8 mouse cellular contexts compared by ENCODE assay signal in genomic region chr8:84559121-84559604, GRCm38 (mm10).
A peak's percentile ranks its signal among the peaks of the same experiment; 100 is the strongest.
DNase-seq lines count a peak whose midpoint lies in the region; ATAC-seq lines count a peak whose summit lies in the region.

No protein-coding gene starts in this region.

- peak overlapping the region; percentile 14; the same call in 1 of the 2 replicates for H3K9ac ChIP-seq in heart, embryonic 15.5 days

- no peak for ATAC-seq in heart, embryonic 15.5 days (replicated peaks; ENCODE audit: insufficient number of reproducible peaks, insufficient read depth, low FRiP score, low read depth)

- no peak overlapping the region for H3K27ac ChIP-seq in heart, embryonic 15.5 days
- peak overlapping the region; percentile 11; the same call in 1 of the 2 replicates for H3K27ac ChIP-seq in forebrain, embryonic 10.5 days
- peak overlapping the region; percentile 33 for H3K27ac ChIP-seq in limb, embryonic 10.5 days

- 1% methylated on average over 84 of the region's 84 CpGs for WGBS in heart, embryonic 15.5 days
- WGBS in forebrain, embryonic 10.5 days: under 1% methylated on average over 84 of the region's 84 CpGs
- WGBS in limb, embryonic 10.5 days: under 1% methylated on average over 84 of the region's 84 CpGs

- H3K9me3 ChIP-seq in heart, embryonic 15.5 days (replicated peaks): no peaks in the 10 kb centered on the region
- no peaks in the 10 kb centered on the region for H3K9me3 ChIP-seq in forebrain, embryonic 10.5 days
- H3K9me3 ChIP-seq in limb, embryonic 10.5 days (replicated peaks): no peaks in the 10 kb centered on the region

- no peak for DNase-seq in heart, postnatal 4 days
- DNase-seq in Muller cell, postnatal 12 days (ENCODE audit: inconsistent ontology term): peak; percentile 38
- DNase-seq in forebrain, embryonic 10.5 days (ENCODE audit: extremely low spot score, low spot score): no peak
- peak; percentile 37 for DNase-seq in limb, embryonic 10.5 days (ENCODE audit: low spot score)
- peak; percentile 37 for DNase-seq in retina, embryonic 14.5 days (ENCODE audit: low spot score)
- no peak for DNase-seq in thymus, postnatal 25 days
- DNase-seq in kidney, adult 8-10 months: no peak

- peak overlapping the region; percentile 79 for H3K4me2 ChIP-seq in heart, embryonic 15.5 days

- H3K36me3 ChIP-seq in heart, embryonic 15.5 days: no peaks in the 10 kb centered on the region
- no peaks in the 10 kb centered on the region for H3K36me3 ChIP-seq in forebrain, embryonic 10.5 days (replicated peaks)
- H3K36me3 ChIP-seq in limb, embryonic 10.5 days: no peaks in the 10 kb centered on the region

- H3K27me3 ChIP-seq in heart, embryonic 15.5 days: peaks cover 68% of the 10 kb centered on the region
- peaks cover 69% of the 10 kb centered on the region for H3K27me3 ChIP-seq in forebrain, embryonic 10.5 days (ENCODE audit: poor library complexity, severe bottlenecking)
- H3K27me3 ChIP-seq in limb, embryonic 10.5 days (ENCODE audit: low read depth, poor library complexity, severe bottlenecking): peaks cover 86% of the 10 kb centered on the region

- H3K4me3 ChIP-seq in heart, embryonic 15.5 days: peak overlapping the region; percentile 53
- peak overlapping the region; percentile 58 for H3K4me3 ChIP-seq in forebrain, embryonic 10.5 days
- H3K4me3 ChIP-seq in limb, embryonic 10.5 days: peak overlapping the region; percentile 54

- H3K4me1 ChIP-seq in heart, embryonic 15.5 days (replicated peaks): peaks cover 10% of the 10 kb centered on the region
- peaks cover 10% of the 10 kb centered on the region for H3K4me1 ChIP-seq in forebrain, embryonic 10.5 days
- H3K4me1 ChIP-seq in limb, embryonic 10.5 days: peaks cover 9% of the 10 kb centered on the region

Comparison
In these comparisons a context has a peak if more than half of its experiments do, and no peak if none do; other contexts are left out.
1. DNase-seq: peak in Muller cell, postnatal 12 days (single experiment), limb, embryonic 10.5 days (single experiment) and retina, embryonic 14.5 days (single experiment); none in heart, postnatal 4 days (single experiment), forebrain, embryonic 10.5 days (single experiment), thymus, postnatal 25 days (single experiment) and kidney, adult 8-10 months (0 of 2).
2. Peak in every context shown above with its lines, with median percentiles within 50 percentile points of each other: H3K4me3 ChIP-seq.